Mouse (Mus musculus): ENCODE measurements around the gene Casr. TPM values are rescaled to one million over a fixed set of nuclear protein-coding genes. Genes with fewer than 3 reads are reported as not detected.

Gene Casr
- 0.13 and 0.21 TPM in 2 replicates for total RNA-seq (2012; rRNA removed)

- in situ Hi-C loops (cut with MboI; ENCODE audit: low sequenced_read_pairs in 2 of 2, unreplicated experiment in 2 of 2): no loop called here
- TF ChIP-seq MAFK (IDR thresholded peaks at IDR 0.05; ENCODE audit: insufficient read depth, low read depth, low read length) (no peak), CHD2 (IDR thresholded peaks at IDR 0.05; ENCODE audit: low read depth, low read length) (no peak), ZNF384 (IDR thresholded peaks at IDR 0.05; ENCODE audit: low read depth, low read length) (no peak), HCFC1 (IDR thresholded peaks at IDR 0.05; ENCODE audit: borderline replicate concordance, insufficient read depth, low read length) (no peak), ZC3H11A (IDR thresholded peaks at IDR 0.05; ENCODE audit: borderline replicate concordance, low read depth, low read length) (no peak)
- peak within 1 kb of the TSS; percentile 45 to 63 for H3K4me3 ChIP-seq (ENCODE audit: insufficient read depth in 1 of 2, low read depth in 1 of 2, low read length in 2 of 2, poor library complexity in 1 of 2, severe bottlenecking in 1 of 2)
- H3K9ac ChIP-seq (ENCODE audit: insufficient read depth, low read depth, low read length, poor library complexity, severe bottlenecking): peak within 1 kb of the TSS; percentile 16; the same call in 1 of the 2 replicates
- no peaks in the 10 kb centered on the region for H3K9me3 ChIP-seq (ENCODE audit: control insufficient read depth, insufficient read depth, low read depth, low read length)
- H3K4me1 ChIP-seq (ENCODE audit: control insufficient read depth in 2 of 2, insufficient read depth in 2 of 2, low read length in 2 of 2, poor library complexity in 1 of 2): peaks cover 3 to 7% of the 10 kb centered on the region in 2 experiments; a peak in 3 of 4 replicates
- H3K27ac ChIP-seq (ENCODE audit: insufficient read depth, low read depth, low read length, poor library complexity, severe bottlenecking): no peak within 1 kb of the TSS
- no peak for DNase-seq (ENCODE audit: low read depth, low spot score)
- no peaks in the 10 kb centered on the region for H3K36me3 ChIP-seq (ENCODE audit: control insufficient read depth, insufficient read depth, low read length, poor library complexity, severe bottlenecking)
Observed at GRCm38 (mm10) chr16:36561386-36562338, at the start of gene Casr. Gene Casr (minus strand): TSS chr16:36562141.

GRCm38 (mm10) chr16:36602632-36603031, 40.7 kb upstream of the Casr start:
- DNase-seq (ENCODE audit: low read depth, low spot score): no peak
- no peak overlapping the region for H3K4me3 ChIP-seq (ENCODE audit: insufficient read depth in 1 of 2, low read depth in 1 of 2, low read length in 2 of 2, poor library complexity in 1 of 2, severe bottlenecking in 1 of 2)
- in situ Hi-C loops (cut with MboI; ENCODE audit: low sequenced_read_pairs in 2 of 2, unreplicated experiment in 2 of 2): no loop called here
- no peak overlapping the region for H3K9ac ChIP-seq (ENCODE audit: insufficient read depth, low read depth, low read length, poor library complexity, severe bottlenecking)
- TF ChIP-seq ZNF384 (IDR thresholded peaks at IDR 0.05; ENCODE audit: low read depth, low read length): no peak
- no peak for TF ChIP-seq MAFK (IDR thresholded peaks at IDR 0.05; ENCODE audit: insufficient read depth, low read depth, low read length)
- no peak for TF ChIP-seq ZC3H11A (IDR thresholded peaks at IDR 0.05; ENCODE audit: borderline replicate concordance, low read depth, low read length)
- no peak for TF ChIP-seq CHD2 (IDR thresholded peaks at IDR 0.05; ENCODE audit: low read depth, low read length)
- TF ChIP-seq HCFC1 (IDR thresholded peaks at IDR 0.05; ENCODE audit: borderline replicate concordance, insufficient read depth, low read length): no peak
- H3K9me3 ChIP-seq (ENCODE audit: control insufficient read depth, insufficient read depth, low read depth, low read length): no peaks in the 10 kb centered on the region
- no peaks in the 10 kb centered on the region for H3K4me1 ChIP-seq (ENCODE audit: control insufficient read depth in 2 of 2, insufficient read depth in 2 of 2, low read length in 2 of 2, poor library complexity in 1 of 2)
- no peak overlapping the region for H3K27ac ChIP-seq (ENCODE audit: insufficient read depth, low read depth, low read length, poor library complexity, severe bottlenecking)
- H3K36me3 ChIP-seq (ENCODE audit: control insufficient read depth, insufficient read depth, low read length, poor library complexity, severe bottlenecking): no peaks in the 10 kb centered on the region

GRCm38 (mm10) chr16:36598265-36598664, 36.3 kb upstream of the Casr start:
- Histone ChIP-seq H3K9me3 (ENCODE audit: control insufficient read depth, insufficient read depth, low read depth, low read length) (no peaks in the 10 kb centered on the region), H3K4me3 (ENCODE audit: insufficient read depth in 1 of 2, low read depth in 1 of 2, low read length in 2 of 2, poor library complexity in 1 of 2, severe bottlenecking in 1 of 2) (no peak overlapping the region), H3K4me1 (ENCODE audit: control insufficient read depth in 2 of 2, insufficient read depth in 2 of 2, low read length in 2 of 2, poor library complexity in 1 of 2) (no peaks in the 10 kb centered on the region), H3K9ac (ENCODE audit: insufficient read depth, low read depth, low read length, poor library complexity, severe bottlenecking) (no peak overlapping the region), H3K36me3 (ENCODE audit: control insufficient read depth, insufficient read depth, low read length, poor library complexity, severe bottlenecking) (no peaks in the 10 kb centered on the region), H3K27ac (ENCODE audit: insufficient read depth, low read depth, low read length, poor library complexity, severe bottlenecking) (no peak overlapping the region)
- no peak for TF ChIP-seq ZC3H11A (IDR thresholded peaks at IDR 0.05; ENCODE audit: borderline replicate concordance, low read depth, low read length)
- TF ChIP-seq CHD2 (IDR thresholded peaks at IDR 0.05; ENCODE audit: low read depth, low read length): no peak
- TF ChIP-seq ZNF384 (IDR thresholded peaks at IDR 0.05; ENCODE audit: low read depth, low read length): no peak
- TF ChIP-seq MAFK (IDR thresholded peaks at IDR 0.05; ENCODE audit: insufficient read depth, low read depth, low read length): no peak
- TF ChIP-seq HCFC1 (IDR thresholded peaks at IDR 0.05; ENCODE audit: borderline replicate concordance, insufficient read depth, low read length): no peak
- no peak for DNase-seq (ENCODE audit: low read depth, low spot score)
- in situ Hi-C loops (cut with MboI; ENCODE audit: low sequenced_read_pairs in 2 of 2, unreplicated experiment in 2 of 2): no loop called here

DNA sequence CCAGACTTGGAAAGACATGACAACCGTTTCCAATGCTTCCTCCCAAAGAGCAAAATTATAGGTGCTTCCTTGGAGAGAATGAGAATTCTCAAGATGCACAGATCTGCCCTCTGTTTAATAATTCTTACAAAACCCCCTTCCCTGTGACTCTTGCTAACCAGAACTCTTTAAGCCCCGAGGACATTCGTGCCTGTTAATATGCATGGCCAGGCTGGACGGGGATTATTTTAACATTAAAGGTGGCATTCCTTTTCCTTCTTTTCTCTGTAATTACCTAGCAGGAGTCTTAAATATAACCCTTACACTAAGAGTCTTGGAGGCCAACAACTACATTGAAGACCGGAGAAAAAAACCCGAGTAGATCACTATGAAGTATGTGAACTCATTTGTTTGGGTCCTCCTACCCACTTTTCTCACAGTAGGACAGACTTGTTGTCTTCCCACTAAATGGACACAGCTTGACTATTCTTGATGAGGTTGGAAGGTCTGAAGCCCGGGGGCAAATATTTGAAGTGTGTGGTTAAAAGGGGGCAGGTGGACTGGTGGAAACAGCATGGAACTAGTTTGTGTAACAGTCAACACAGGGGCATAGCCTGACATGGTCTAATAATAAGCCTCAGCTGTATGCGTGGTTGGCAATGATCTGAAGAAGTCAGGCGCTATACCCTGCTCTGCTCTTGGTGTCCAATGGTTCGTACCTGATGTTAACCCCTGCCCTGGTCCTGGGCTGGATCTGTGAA, 34.9 kb upstream of the Casr start:
- no peaks in the 10 kb centered on the region for H3K9me3 ChIP-seq (ENCODE audit: control insufficient read depth, insufficient read depth, low read depth, low read length)
- no peak overlapping the region for H3K4me3 ChIP-seq (ENCODE audit: insufficient read depth in 1 of 2, low read depth in 1 of 2, low read length in 2 of 2, poor library complexity in 1 of 2, severe bottlenecking in 1 of 2)
- H3K4me1 ChIP-seq (ENCODE audit: control insufficient read depth in 2 of 2, insufficient read depth in 2 of 2, low read length in 2 of 2, poor library complexity in 1 of 2): no peaks in the 10 kb centered on the region
- DNase-seq (ENCODE audit: low read depth, low spot score): no peak
- no peak overlapping the region for H3K27ac ChIP-seq (ENCODE audit: insufficient read depth, low read depth, low read length, poor library complexity, severe bottlenecking)
- H3K36me3 ChIP-seq (ENCODE audit: control insufficient read depth, insufficient read depth, low read length, poor library complexity, severe bottlenecking): no peaks in the 10 kb centered on the region
- H3K9ac ChIP-seq (ENCODE audit: insufficient read depth, low read depth, low read length, poor library complexity, severe bottlenecking): no peak overlapping the region
- TF ChIP-seq HCFC1 (IDR thresholded peaks at IDR 0.05; ENCODE audit: borderline replicate concordance, insufficient read depth, low read length) (no peak), MAFK (IDR thresholded peaks at IDR 0.05; ENCODE audit: insufficient read depth, low read depth, low read length) (no peak), ZC3H11A (IDR thresholded peaks at IDR 0.05; ENCODE audit: borderline replicate concordance, low read depth, low read length) (no peak), ZNF384 (IDR thresholded peaks at IDR 0.05; ENCODE audit: low read depth, low read length) (no peak), CHD2 (IDR thresholded peaks at IDR 0.05; ENCODE audit: low read depth, low read length) (no peak)
- in situ Hi-C loops (cut with MboI; ENCODE audit: low sequenced_read_pairs in 2 of 2, unreplicated experiment in 2 of 2): no loop called here

Data from ES-E14 (cell line).